Mouse (Mus musculus) colon, adult 2 months (tissue): Measurements from ENCODE around the gene Clec4b2. TPM values are rescaled to one million over a fixed set of nuclear protein-coding genes. Genes with fewer than 3 reads are reported as not detected.

Experiments used
- polyA plus RNA-seq: library from polyadenylated mRNA; depleted of rRNA; stranded (reverse); fragments of >200 nt; gene quantifications from 2 replicates; pipeline ENCODE4 v1.2.3, GENCODE M21; 2012; rRNA removed

The Clec4b2 gene
- polyA plus RNA-seq: not detected in 2 replicates

GRCm38 (mm10) chr6:123172593-123172992 lies at the start of gene Clec4b2:
TSS of gene Clec4b2 (plus strand) at chr6:123172893.

GRCm38 (mm10) chr6:123229644-123230043 lies 57.0 kb downstream of the Clec4b2 start, which contains the start of gene Clec4n:
TSS of gene Clec4n (plus strand) at chr6:123229843.

Other genes starting within 250 kb of the Clec4b2 start
- gene Clec4a3, start 220.4 kb upstream of the Clec4b2 start, polyA plus RNA-seq: 0.19 and 0.34 TPM in 2 replicates
- not detected in 2 replicates for gene Clec4a4, start 182.5 kb upstream of the Clec4b2 start, polyA plus RNA-seq
- 0.26 and 0.29 TPM in 2 replicates for gene Clec4b1, start 122.9 kb upstream of the Clec4b2 start, polyA plus RNA-seq
- 0.31 and 0.63 TPM in 2 replicates for gene Clec4a2, start 66.5 kb upstream of the Clec4b2 start, polyA plus RNA-seq
- 1.4 and 1.5 TPM in 2 replicates for gene Clec4n, start 57.0 kb downstream of the Clec4b2 start, polyA plus RNA-seq
- 0.08 and 0.24 TPM in 2 replicates for gene Clec4d, start 89.2 kb downstream of the Clec4b2 start, polyA plus RNA-seq
- gene Clec4e, start 117.0 kb downstream of the Clec4b2 start, polyA plus RNA-seq: not detected in 2 replicates
- gene Vmn2r19, start 135.4 kb downstream of the Clec4b2 start, polyA plus RNA-seq: not detected in 2 replicates
- gene Vmn2r20, start 245.2 kb downstream of the Clec4b2 start, polyA plus RNA-seq: not detected in 2 replicates